Mouse (Mus musculus) MEL (cell line): ENCODE measurements at regions not wholly inside any gene's neighbourhood (a gene's known extent, or its start where the extent isn't known, plus 50 kb on each side); places are given as distances from the start of the nearest gene placed in this dataset.

ENCODE experiments used
- DNase-seq: peaks from one replicate; pipeline ENCODE4 v3.0.0; 2011; ENCODE audit warnings: low read depth, low spot score
- H3K27ac ChIP-seq: 2 replicates; pipeline ENCODE4 v1.5.1; 2012; ENCODE audit warnings: low read depth, mild to moderate bottlenecking, control low read depth, low read length, moderate library complexity; ENCODE audit not compliant: control insufficient read depth
- H3K27me3 ChIP-seq, 2 experiments: fragments of 150-350 bp in 1 of 2; sonication (generic) in 1 of 2; 2 replicates each; pipeline ENCODE4 v1.6.1; 2012; ENCODE audit warnings: low read length in 2 of 2, mild to moderate bottlenecking in 2 of 2, improper control_type of control experiment in 1 of 2, moderate library complexity in 1 of 2; ENCODE audit not compliant: insufficient read depth in 2 of 2, control insufficient read depth in 1 of 2
- H3K36me3 ChIP-seq, 2 experiments: 2 replicates each; pipeline ENCODE4 v1.6.1; 2012 to 2014; ENCODE audit warnings: low read length in 2 of 2, improper control_type of control experiment in 1 of 2, inconsistent platforms in 1 of 2, mild to moderate bottlenecking in 1 of 2; ENCODE audit not compliant: insufficient read depth in 2 of 2, control insufficient read depth in 1 of 2
- H3K4me1 ChIP-seq, 2 experiments: fragments of 150-350 bp in 1 of 2; sonication (generic) in 1 of 2; 2 replicates each; pipeline ENCODE4 v1.6.1; 2012; ENCODE audit warnings: low read length in 2 of 2, improper control_type of control experiment in 1 of 2, mild to moderate bottlenecking in 1 of 2; ENCODE audit not compliant: insufficient read depth in 2 of 2, control insufficient read depth in 1 of 2
- H3K4me3 ChIP-seq, 2 experiments: fragments of 150-350 bp in 1 of 2; sonication (generic) in 1 of 2; 2 replicates each; pipeline ENCODE4 v1.5.1; 2012; ENCODE audit warnings: low read depth in 2 of 2, low read length in 2 of 2, mild to moderate bottlenecking in 2 of 2, moderate library complexity in 2 of 2, control low read depth in 1 of 2, improper control_type of control experiment in 1 of 2; ENCODE audit not compliant: control insufficient read depth in 1 of 2, insufficient read depth in 1 of 2
- H3K79me2 ChIP-seq: 2 replicates; pipeline ENCODE4 v1.6.1; 2012; ENCODE audit warnings: mild to moderate bottlenecking, low read length, moderate library complexity; ENCODE audit not compliant: control insufficient read depth, poor library complexity, insufficient read depth
- H3K9ac ChIP-seq: 2 replicates; pipeline ENCODE4 v1.6.1; 2012; ENCODE audit warnings: low read depth, mild to moderate bottlenecking, control low read depth, low read length, moderate library complexity; ENCODE audit not compliant: control insufficient read depth, poor library complexity, severe bottlenecking
- H3K9me3 ChIP-seq: fragments of 150-350 bp; sonication (generic); replicated peaks from 2 replicates; pipeline ENCODE4 v1.6.1; 2012; ENCODE audit warnings: mild to moderate bottlenecking, low read length, improper control_type of control experiment, moderate library complexity; ENCODE audit not compliant: insufficient read depth
- BHLHE40 ChIP-seq: IDR thresholded peaks from 2 replicates; pipeline ENCODE4 v1.6.1; 2012; ENCODE audit warnings: low read depth, mild to moderate bottlenecking, inconsistent platforms, low read length, improper control_type of control experiment, borderline replicate concordance
- CHD2 ChIP-seq: IDR thresholded peaks from 2 replicates; pipeline ENCODE4 v1.6.1; 2011; ENCODE audit warnings: low read length, improper control_type of control experiment
- CTCF ChIP-seq, 3 experiments: IDR thresholded peaks in 2 of 3; conservative IDR thresholded peaks in 1 of 3; 2 replicates each; pipeline ENCODE4 v1.5.1; 2011 to 2012; ENCODE audit warnings: low read length in 3 of 3, low read depth in 2 of 3, mild to moderate bottlenecking in 2 of 3, improper control_type of control experiment in 1 of 3, inconsistent platforms in 1 of 3, mixed read lengths in 1 of 3, moderate library complexity in 1 of 3; ENCODE audit not compliant: control insufficient read depth in 1 of 3, insufficient read depth in 1 of 3, poor library complexity in 1 of 3, severe bottlenecking in 1 of 3
- EP300 ChIP-seq, 2 experiments: IDR thresholded peaks; 2 replicates each; pipeline ENCODE4 v1.6.1; 2011; ENCODE audit warnings: improper control_type of control experiment in 2 of 2, low read length in 2 of 2, low read depth in 1 of 2, mild to moderate bottlenecking in 1 of 2
- ETS1 ChIP-seq: IDR thresholded peaks from 2 replicates; pipeline ENCODE4 v1.6.1; 2012; ENCODE audit warnings: low read depth, mild to moderate bottlenecking, inconsistent platforms, low read length, improper control_type of control experiment, moderate library complexity
- GABPA ChIP-seq: IDR thresholded peaks from 2 replicates; pipeline ENCODE4 v1.6.1; 2012; ENCODE audit warnings: low read depth, mild to moderate bottlenecking, inconsistent platforms, low read length, improper control_type of control experiment, moderate library complexity
- JUND ChIP-seq: IDR thresholded peaks from 2 replicates; pipeline ENCODE4 v1.6.1; 2011; ENCODE audit warnings: low read depth, mild to moderate bottlenecking, improper control_type of control experiment, low read length
- KAT2A ChIP-seq: conservative IDR thresholded peaks from 2 replicates; pipeline ENCODE4 v1.6.1; 2012; ENCODE audit warnings: low read depth, low read length, improper control_type of control experiment, inconsistent platforms
- MAZ ChIP-seq: IDR thresholded peaks from 2 replicates; pipeline ENCODE4 v1.6.1; 2012; ENCODE audit warnings: low read depth, mild to moderate bottlenecking, inconsistent platforms, low read length, improper control_type of control experiment
- MEF2A ChIP-seq: IDR thresholded peaks from 2 replicates; pipeline ENCODE4 v1.6.1; 2014; ENCODE audit warnings: low read depth, mild to moderate bottlenecking, inconsistent platforms, low read length, improper control_type of control experiment; ENCODE audit not compliant: poor library complexity, insufficient replicate concordance, severe bottlenecking; ENCODE audit errors: extremely low read depth
- MXI1 ChIP-seq: IDR thresholded peaks from 2 replicates; pipeline ENCODE4 v1.6.1; 2011; ENCODE audit warnings: mild to moderate bottlenecking, low read depth, low read length, improper control_type of control experiment
- MYB ChIP-seq: IDR thresholded peaks from 2 replicates; pipeline ENCODE4 v1.6.1; 2011; ENCODE audit warnings: mild to moderate bottlenecking, low read depth, low read length, improper control_type of control experiment
- POLR2A ChIP-seq, 2 experiments: IDR thresholded peaks; 2 replicates each; pipeline ENCODE4 v1.6.1; 2011 to 2012; ENCODE audit warnings: low read length in 2 of 2, mild to moderate bottlenecking in 2 of 2, control low read depth in 1 of 2, improper control_type of control experiment in 1 of 2, low read depth in 1 of 2, moderate library complexity in 1 of 2; ENCODE audit not compliant: control insufficient read depth in 1 of 2, insufficient read depth in 1 of 2, poor library complexity in 1 of 2
- RAD21 ChIP-seq: IDR thresholded peaks from 2 replicates; pipeline ENCODE4 v1.6.1; 2011; ENCODE audit warnings: mild to moderate bottlenecking, low read depth, low read length, improper control_type of control experiment
- RCOR1 ChIP-seq: IDR thresholded peaks from 2 replicates; pipeline ENCODE4 v1.6.1; 2012; ENCODE audit warnings: low read depth, mild to moderate bottlenecking, inconsistent platforms, low read length, improper control_type of control experiment
- SIN3A ChIP-seq: IDR thresholded peaks from 2 replicates; pipeline ENCODE4 v1.6.1; 2012; ENCODE audit warnings: low read length, improper control_type of control experiment, inconsistent platforms
- TAL1 ChIP-seq: IDR thresholded peaks from 2 replicates; pipeline ENCODE4 v1.6.1; 2012; ENCODE audit warnings: mild to moderate bottlenecking, inconsistent platforms, low read length, moderate library complexity, mixed read lengths
- TBP ChIP-seq: IDR thresholded peaks from 2 replicates; pipeline ENCODE4 v1.8.0; 2011; ENCODE audit warnings: low read depth, low read length, improper control_type of control experiment
- TCF12 ChIP-seq: IDR thresholded peaks from 2 replicates; pipeline ENCODE4 v1.6.1; 2014; ENCODE audit warnings: low read depth, mild to moderate bottlenecking, inconsistent platforms, low read length, improper control_type of control experiment, moderate library complexity
- USF1 ChIP-seq: IDR thresholded peaks from 2 replicates; pipeline ENCODE4 v1.6.1; 2014; ENCODE audit warnings: low read depth, mild to moderate bottlenecking, inconsistent platforms, low read length, improper control_type of control experiment, moderate library complexity
- USF2 ChIP-seq, 2 experiments: IDR thresholded peaks; 2 replicates each; pipeline ENCODE4 v1.6.1; 2011 to 2012; ENCODE audit warnings: improper control_type of control experiment in 2 of 2, low read length in 2 of 2, borderline replicate concordance in 1 of 2, inconsistent platforms in 1 of 2, low read depth in 1 of 2, mild to moderate bottlenecking in 1 of 2; ENCODE audit not compliant: insufficient read depth in 1 of 2
- ZC3H11A ChIP-seq: IDR thresholded peaks from 2 replicates; pipeline ENCODE4 v1.6.1; 2012; ENCODE audit warnings: low read depth, mild to moderate bottlenecking, inconsistent platforms, low read length, improper control_type of control experiment
- ZKSCAN1 ChIP-seq: IDR thresholded peaks from 2 replicates; pipeline ENCODE4 v1.6.1; 2012; ENCODE audit warnings: low read depth, mild to moderate bottlenecking, inconsistent platforms, low read length, improper control_type of control experiment, moderate library complexity
- ZMIZ1 ChIP-seq: IDR thresholded peaks from 2 replicates; pipeline ENCODE4 v1.6.1; 2012; ENCODE audit warnings: low read depth, mild to moderate bottlenecking, inconsistent platforms, low read length, improper control_type of control experiment, moderate library complexity
- ZNF384 ChIP-seq: IDR thresholded peaks from 2 replicates; pipeline ENCODE4 v1.6.1; 2012; ENCODE audit warnings: low read depth, mild to moderate bottlenecking, inconsistent platforms, low read length, improper control_type of control experiment

DNA sequence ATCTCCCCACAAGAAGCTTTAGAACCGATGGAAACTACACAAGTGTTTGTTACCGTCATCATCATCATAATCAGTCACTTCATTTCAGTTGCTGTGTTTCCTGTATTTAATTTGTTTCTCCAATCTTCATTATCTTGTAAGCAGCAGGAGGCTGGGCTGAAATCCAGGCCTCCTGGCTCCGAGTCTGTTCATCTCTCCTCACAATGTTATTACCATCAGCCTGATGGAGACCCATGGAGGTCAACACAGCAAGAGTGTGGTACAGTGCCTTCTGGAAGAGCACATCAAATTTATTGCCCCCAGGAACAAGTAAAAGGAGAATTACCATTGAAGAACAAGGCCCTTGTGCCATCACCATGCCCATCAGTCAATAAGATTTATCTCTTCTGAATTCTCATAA is 576.3 kb upstream of the Cdh11 start:
- Histone ChIP-seq H3K27ac (no peak overlapping the region), H3K4me1 (no peaks in the 10 kb centered on the region), H3K36me3 (no peaks in the 10 kb centered on the region), H3K79me2 (no peaks in the 10 kb centered on the region), H3K4me3 (no peak overlapping the region), H3K9me3 (no peaks in the 10 kb centered on the region), H3K9ac (no peak overlapping the region), H3K27me3 (no peaks in the 10 kb centered on the region)
- no peak for DNase-seq
- TF ChIP-seq USF1 (no peak), CHD2 (no peak), MXI1 (no peak), CTCF (IDR thresholded peaks at IDR 0.05 in 2 of 3, conservative IDR thresholded peaks at IDR 0.05 in 1 of 3; ENCODE audit: control insufficient read depth in 1 of 3, insufficient read depth in 1 of 3, low read depth in 2 of 3, low read length in 3 of 3, poor library complexity in 1 of 3, severe bottlenecking in 1 of 3) (no peak), MEF2A (no peak), MAZ (no peak), RAD21 (no peak), ZMIZ1 (no peak), EP300 (IDR thresholded peaks at IDR 0.05; ENCODE audit: low read depth in 1 of 2, low read length in 2 of 2) (no peak), SIN3A (no peak), ETS1 (no peak), TBP (no peak)
- TF ChIP-seq, all 39 proteins: peak for 0

DNA sequence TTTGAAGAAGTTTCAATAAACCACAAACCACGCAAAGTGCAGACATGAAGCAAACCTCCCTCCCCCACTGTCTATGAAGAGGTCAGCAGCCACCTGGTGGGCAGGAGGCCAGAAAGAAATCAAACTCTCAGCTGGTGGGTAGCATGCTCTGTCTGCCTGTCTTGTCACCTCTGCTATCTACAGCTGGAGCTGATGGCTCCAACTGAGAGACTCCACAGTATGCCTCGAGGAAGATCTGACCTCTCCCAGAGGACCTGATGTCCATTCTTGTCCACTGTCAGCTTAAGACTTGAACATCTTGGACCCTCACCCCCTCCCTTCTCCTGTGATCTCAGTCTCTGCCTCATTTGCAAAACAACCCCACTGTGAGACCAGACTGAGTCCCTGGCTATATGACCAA is 585.0 kb upstream of the Cdh11 start:
- H3K27ac ChIP-seq = no peak overlapping the region
- no peaks in the 10 kb centered on the region for H3K9me3 ChIP-seq
- no peak overlapping the region for H3K4me3 ChIP-seq
- no peaks in the 10 kb centered on the region for H3K27me3 ChIP-seq
- no peaks in the 10 kb centered on the region for H3K36me3 ChIP-seq
- H3K4me1 ChIP-seq = no peaks in the 10 kb centered on the region
- DNase-seq = no peak
- no peaks in the 10 kb centered on the region for H3K79me2 ChIP-seq
- H3K9ac ChIP-seq = no peak overlapping the region
- TF ChIP-seq USF2 (IDR thresholded peaks at IDR 0.05; ENCODE audit: borderline replicate concordance in 1 of 2, insufficient read depth in 1 of 2, low read depth in 1 of 2, low read length in 2 of 2) = no peak
- no peak for TF ChIP-seq KAT2A
- TF ChIP-seq CHD2 = no peak
- TF ChIP-seq BHLHE40 = no peak
- TF ChIP-seq MAZ = no peak
- TF ChIP-seq ZKSCAN1 = no peak
- no peak for TF ChIP-seq RAD21
- TF ChIP-seq ZMIZ1 = no peak
- TF ChIP-seq MEF2A = no peak
- no peak for TF ChIP-seq POLR2A (IDR thresholded peaks at IDR 0.05; ENCODE audit: control insufficient read depth in 1 of 2, insufficient read depth in 1 of 2, low read depth in 1 of 2, low read length in 2 of 2, poor library complexity in 1 of 2)
- no peak for TF ChIP-seq TCF12
- TF ChIP-seq SIN3A = no peak
- TF ChIP-seq JUND = no peak
- no peak for TF ChIP-seq ZNF384
- TF ChIP-seq GABPA = no peak
- no peak for TF ChIP-seq ZC3H11A
- no peak for TF ChIP-seq MYB
- TF ChIP-seq MXI1 = no peak
- TF ChIP-seq RCOR1 = no peak
- TF ChIP-seq TAL1 = no peak
